8 mouse cellular contexts compared by ENCODE assay signal in the genomic region with DNA sequence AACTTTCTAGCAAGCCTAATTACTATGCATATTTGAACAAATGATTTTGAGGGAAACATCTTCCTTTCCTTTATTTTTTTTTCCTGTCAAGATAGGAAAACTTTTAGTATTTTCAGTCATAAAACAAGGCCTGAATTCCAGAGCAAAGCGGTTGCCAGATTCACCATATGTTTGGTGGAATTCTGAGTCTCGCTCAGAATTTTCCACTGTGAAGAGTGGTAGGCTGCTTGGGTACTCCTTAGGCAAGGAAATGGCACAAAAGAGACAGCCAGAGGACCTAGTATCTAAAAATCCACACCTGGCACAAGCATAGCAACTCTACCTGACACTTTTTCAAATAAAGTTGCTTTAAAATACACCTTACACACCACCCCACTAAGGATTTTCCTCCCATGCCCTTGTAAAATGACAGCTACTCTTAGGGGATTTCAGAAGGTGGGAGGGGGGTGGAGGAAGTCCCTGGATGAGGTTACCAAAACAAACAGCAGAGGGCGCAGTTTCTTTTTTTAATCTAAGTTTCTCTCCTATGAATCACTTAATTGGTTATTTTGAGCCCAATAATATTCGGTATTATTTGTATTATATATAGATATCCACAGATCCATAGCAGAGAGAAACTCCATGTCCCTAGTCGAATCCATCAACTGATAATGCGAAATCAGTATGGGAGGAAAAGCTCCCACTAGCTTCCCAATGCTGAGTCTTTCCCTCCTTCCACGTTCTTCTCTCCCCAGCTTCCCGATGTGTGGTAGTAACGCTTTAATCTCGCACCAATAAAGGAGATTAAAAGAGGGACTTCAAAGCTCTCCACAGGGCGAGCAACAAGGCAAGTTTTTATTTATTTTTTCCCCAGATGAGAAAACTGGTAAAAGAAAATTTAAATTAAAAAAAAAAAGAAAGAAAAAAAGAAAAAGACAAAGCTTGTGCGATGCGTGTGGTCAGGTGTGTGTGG. TPM values are rescaled to one million over a fixed set of nuclear protein-coding genes. Genes with fewer than 3 reads are reported as not detected.
DNase-seq lines count a peak whose midpoint lies in the region; ATAC-seq and TF ChIP-seq lines count a peak whose summit lies in the region.

No protein-coding gene starts in this region.

- no peaks in the 10 kb centered on the region for H3K9me3 ChIP-seq in intestine, postnatal 0 days (ENCODE audit: control insufficient read depth)
- H3K9me3 ChIP-seq in limb, embryonic 13.5 days = no peaks in the 10 kb centered on the region
- no peaks in the 10 kb centered on the region for H3K9me3 ChIP-seq in midbrain, postnatal 0 days (ENCODE audit: low read length)

- ATAC-seq in frontal cortex, adult (ENCODE audit: low TSS enrichment) = peak; percentile 65
- no peak for ATAC-seq in intestine, postnatal 0 days
- ATAC-seq in limb, embryonic 13.5 days (ENCODE audit: low FRiP score, low read depth) = peak; percentile 12; the same call in 1 of the 2 replicates
- no peak for ATAC-seq in midbrain, postnatal 0 days (ENCODE audit: low FRiP score)
- ATAC-seq in erythroblast, adult 5-6 weeks (replicated peaks; ENCODE audit: low FRiP score, poor library complexity, severe bottlenecking) = no peak

- 4% methylated on average over 13 of the region's 13 CpGs for WGBS in intestine, postnatal 0 days
- 2% methylated on average over 13 of the region's 13 CpGs for WGBS in limb, embryonic 13.5 days
- 2% methylated on average over 13 of the region's 13 CpGs for WGBS in midbrain, postnatal 0 days

- H3K4me3 ChIP-seq in intestine, postnatal 0 days (ENCODE audit: low read depth, low read length) = peak overlapping the region; percentile 63
- peak overlapping the region; percentile 66 for H3K4me3 ChIP-seq in limb, embryonic 13.5 days
- peak overlapping the region; percentile 94 for H3K4me3 ChIP-seq in midbrain, postnatal 0 days (ENCODE audit: low read depth, low read length)

- no peak overlapping the region for H3K27ac ChIP-seq in intestine, postnatal 0 days (ENCODE audit: low read depth, low read length)
- no peak overlapping the region for H3K27ac ChIP-seq in limb, embryonic 13.5 days
- peak overlapping the region; percentile 80 for H3K27ac ChIP-seq in midbrain, postnatal 0 days (ENCODE audit: low read depth, low read length)

- TF ChIP-seq CTCF in intestine, postnatal 0 days (IDR thresholded peaks at IDR 0.05; ENCODE audit: low read depth) = peak; percentile 61
- peak; percentile 71 for TF ChIP-seq CTCF in midbrain, postnatal 0 days (IDR thresholded peaks at IDR 0.05)

- no peaks in the 10 kb centered on the region for H3K36me3 ChIP-seq in intestine, postnatal 0 days (ENCODE audit: control insufficient read depth, insufficient read depth)
- no peaks in the 10 kb centered on the region for H3K36me3 ChIP-seq in limb, embryonic 13.5 days
- no peaks in the 10 kb centered on the region for H3K36me3 ChIP-seq in midbrain, postnatal 0 days (ENCODE audit: insufficient read depth, low read length)

- no peak overlapping the region for H3K9ac ChIP-seq in intestine, postnatal 0 days (ENCODE audit: low read depth, low read length)
- peak overlapping the region; percentile 77 for H3K9ac ChIP-seq in limb, embryonic 13.5 days
- H3K9ac ChIP-seq in midbrain, postnatal 0 days (replicated peaks; ENCODE audit: low read length, poor library complexity, severe bottlenecking) = peak overlapping the region; percentile 82

- H3K4me2 ChIP-seq in intestine, postnatal 0 days (replicated peaks; ENCODE audit: low read depth) = peak overlapping the region; percentile 92
- H3K4me2 ChIP-seq in limb, embryonic 13.5 days (replicated peaks) = peak overlapping the region; percentile 98
- peak overlapping the region; percentile 84 for H3K4me2 ChIP-seq in midbrain, postnatal 0 days (ENCODE audit: low read depth, low read length, poor library complexity, severe bottlenecking)

- peak; percentile 55 for DNase-seq in ovary, postnatal 14 days (ENCODE audit: low spot score)
- no peak for DNase-seq in ovary, postnatal 36 days (ENCODE audit: low spot score)
- DNase-seq in cerebellum, adult 8-10 months = peak; percentile 78
- DNase-seq in midbrain, postnatal 0 days (ENCODE audit: low spot score) = peak; percentile 89

- peaks cover 24% of the 10 kb centered on the region for H3K27me3 ChIP-seq in intestine, postnatal 0 days (replicated peaks; ENCODE audit: control insufficient read depth, insufficient read depth, low read length)
- H3K27me3 ChIP-seq in limb, embryonic 13.5 days = peaks cover 16% of the 10 kb centered on the region
- no peaks in the 10 kb centered on the region for H3K27me3 ChIP-seq in midbrain, postnatal 0 days (ENCODE audit: insufficient read depth, low read length)

- peaks cover 7% of the 10 kb centered on the region; the same call in 1 of the 2 replicates for H3K4me1 ChIP-seq in intestine, postnatal 0 days (replicated peaks; ENCODE audit: control insufficient read depth, insufficient read depth, low read length)
- peaks cover 15% of the 10 kb centered on the region; the same call in 1 of the 2 replicates for H3K4me1 ChIP-seq in limb, embryonic 13.5 days
- H3K4me1 ChIP-seq in midbrain, postnatal 0 days (ENCODE audit: insufficient read depth, low read length) = no peaks in the 10 kb centered on the region

RNA-seq across cellular contexts. Expression of a gene that starts 2.2 kb away (rescaled TPM):
- 0.38 and 0.75 TPM in 2 replicates for polyA plus RNA-seq in intestine, postnatal 0 days (2015; fragmentation: Nextera tagmentation; extraction: Ambion mirVana)
- polyA plus RNA-seq in limb, embryonic 13.5 days (2015; fragmentation: Nextera tagmentation; extraction: Ambion mirVana) = 8.6 and 9.6 TPM in 2 replicates
- total RNA-seq in midbrain, postnatal 0 days (2014; rRNA removed) = 56.9 and 70.3 TPM in 2 replicates
- 37.0 and 54.2 TPM in 2 replicates for polyA plus RNA-seq in midbrain, postnatal 0 days (2015; fragmentation: Nextera tagmentation; extraction: Ambion mirVana)
- not detected in 2 replicates for total RNA-seq in erythroblast, adult 5-6 weeks (2015; ENCODE audit: low replicate concordance)
- total RNA-seq in erythroblast, adult 5-6 weeks (2017; ENCODE audit: low replicate concordance) = not detected in 2 replicates

Comparison
In these comparisons a context has a peak if more than half of its experiments do, and no peak if none do; other contexts are left out.
1. ATAC-seq: peak in frontal cortex, adult (single experiment) and limb, embryonic 13.5 days (single experiment); none in intestine, postnatal 0 days (single experiment), midbrain, postnatal 0 days (single experiment) and erythroblast, adult 5-6 weeks (single experiment).
2. Peak in every context shown above with its lines, with median percentiles within 50 percentile points of each other: H3K4me2 ChIP-seq and H3K4me3 ChIP-seq.